Mouse (Mus musculus) heart, adult 11 months (tissue): Measurements from ENCODE around the gene Tmem38b.

ENCODE experiments used
- DNase-seq: peaks from one replicate; pipeline ENCODE4 v3.0.0; 2022

The Tmem38b gene

DNA sequence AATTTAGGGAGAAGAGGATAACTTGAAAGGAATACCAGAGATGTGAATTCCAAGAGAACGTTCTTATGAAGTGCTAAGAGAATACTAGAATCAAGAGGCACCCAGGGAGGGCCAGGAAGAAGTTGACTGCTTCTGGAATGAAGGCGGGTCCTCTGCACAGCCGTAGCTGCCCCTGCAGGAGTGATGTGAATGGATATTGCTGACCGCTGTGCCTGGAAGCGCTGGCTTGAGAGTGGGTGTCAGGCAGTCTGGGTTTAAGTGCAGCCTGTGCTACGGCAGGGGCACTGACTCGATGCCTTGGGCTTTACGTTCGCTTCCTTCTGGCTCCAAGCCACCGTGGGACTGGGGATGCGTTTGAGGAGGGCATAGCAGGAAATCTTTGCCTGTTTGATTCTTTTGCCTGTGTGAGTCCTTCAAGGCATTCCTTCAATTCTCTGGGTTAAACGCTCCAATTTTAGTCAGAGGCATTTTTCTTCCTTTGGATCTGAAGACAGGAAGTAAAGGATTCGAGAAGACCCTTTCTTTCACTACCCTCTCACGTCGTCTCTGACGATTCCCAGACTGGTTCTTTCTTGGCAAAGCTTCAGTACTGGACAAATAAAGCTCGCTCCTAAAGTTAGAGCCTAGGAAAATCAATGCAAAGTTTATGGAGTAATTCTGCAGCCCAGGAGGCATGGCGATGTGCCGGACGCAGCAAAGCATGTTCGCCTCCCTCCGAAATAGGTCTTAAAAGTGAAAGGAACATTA is 60.7 kb downstream of the Tmem38b start:
- DNase-seq: peak; percentile 85

DNA sequence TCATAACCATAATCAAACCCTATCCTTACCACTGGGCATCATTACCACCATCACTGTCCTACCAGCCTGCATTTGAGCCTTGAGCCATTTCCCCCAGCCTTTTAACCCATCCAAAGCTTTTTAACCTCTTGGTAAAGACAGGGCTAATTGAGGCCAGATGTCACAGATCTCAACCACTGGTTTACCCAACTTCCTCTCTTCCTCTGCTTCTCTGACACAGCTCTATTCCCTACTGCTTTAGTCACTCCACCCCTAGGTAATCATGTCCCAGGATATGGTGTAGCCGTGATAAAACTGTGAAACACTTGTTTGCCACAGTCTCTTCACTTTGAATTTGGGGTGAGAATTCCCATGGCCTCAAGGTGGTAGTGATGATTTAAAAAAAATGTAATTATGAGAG is 69.5 kb downstream of the Tmem38b start:
- peak; percentile 29 for DNase-seq

DNA sequence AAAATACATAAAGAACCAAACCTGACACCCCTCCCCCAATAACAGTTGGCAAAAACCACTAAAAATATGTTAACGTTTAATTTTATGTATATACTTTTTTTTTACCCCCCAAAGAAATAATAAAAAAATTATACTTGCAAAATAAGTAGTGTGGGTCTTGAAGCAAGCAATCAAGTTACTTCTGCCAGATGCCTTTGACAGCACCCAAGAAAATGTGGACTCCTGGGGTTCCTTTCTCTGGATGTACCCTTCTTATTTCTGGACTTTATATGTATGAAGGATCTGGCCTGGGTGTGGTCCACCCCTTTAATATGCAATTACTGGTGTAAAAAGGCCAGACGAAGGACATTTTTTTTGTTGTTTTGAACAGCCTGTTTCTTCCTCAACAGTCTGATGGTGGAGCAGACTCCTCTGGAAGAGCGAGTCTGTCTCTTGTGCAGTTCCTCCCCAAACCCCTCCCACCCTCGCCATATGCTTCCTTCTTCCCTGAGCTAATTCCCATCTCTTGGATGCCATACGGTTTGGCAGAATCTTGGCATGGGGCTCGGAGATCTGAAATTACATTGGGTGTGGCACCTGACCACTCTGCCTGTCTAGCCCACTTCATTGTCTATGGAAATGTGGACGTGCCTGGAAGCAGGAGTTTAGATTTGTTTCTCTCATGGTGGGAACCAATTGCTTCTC is 70.4 kb downstream of the Tmem38b start:
- no peak for DNase-seq

DNA sequence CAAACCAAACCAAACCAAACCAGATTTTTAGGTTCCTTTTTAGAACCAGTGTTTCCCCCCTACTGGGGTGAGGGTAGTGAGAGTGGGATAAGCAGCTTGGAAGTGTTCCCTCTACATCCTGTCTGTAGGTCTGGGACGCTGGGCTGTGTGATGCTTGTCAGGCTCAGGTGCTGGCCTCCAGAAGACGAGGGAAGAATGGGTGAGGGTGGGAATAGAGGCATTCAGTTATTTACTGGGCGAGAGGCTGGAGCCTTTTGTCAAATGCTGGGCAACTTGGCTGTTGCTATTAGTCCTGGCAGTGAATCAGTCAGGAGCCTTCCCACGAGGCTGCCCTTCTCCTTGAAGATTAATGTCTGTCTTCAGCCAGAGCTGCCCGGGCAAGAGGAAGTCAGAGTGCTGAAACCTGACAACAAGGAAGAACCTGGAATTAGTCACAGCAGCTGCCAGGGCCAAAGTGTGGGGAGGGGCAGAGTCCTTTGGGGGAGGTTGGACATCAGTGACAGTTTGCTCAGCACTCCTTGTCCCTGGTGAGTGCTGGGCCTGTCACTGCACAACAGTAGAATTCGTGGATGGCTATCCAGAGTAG is 74.6 kb downstream of the Tmem38b start:
- DNase-seq: no peak

DNA sequence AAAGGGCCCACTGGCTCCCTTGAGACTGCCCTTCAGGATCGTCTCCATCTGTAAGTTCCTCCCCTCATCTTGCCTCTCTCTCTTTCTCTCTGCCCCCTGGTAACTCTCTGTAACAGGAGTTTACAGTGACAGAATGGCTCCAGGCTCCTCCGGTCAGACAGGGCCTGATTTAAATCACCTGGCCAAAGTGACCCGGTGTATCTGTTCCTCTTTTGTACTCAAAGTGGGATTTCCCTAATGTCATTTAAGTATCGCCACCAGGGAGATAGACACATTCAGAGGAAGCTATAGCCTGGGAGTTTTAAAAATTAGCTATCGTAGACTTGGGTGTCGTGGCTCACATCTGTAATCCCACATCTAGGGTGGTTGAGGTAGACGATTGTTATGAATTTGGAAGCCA is 78.5 kb downstream of the Tmem38b start:
- DNase-seq: no peak

DNA sequence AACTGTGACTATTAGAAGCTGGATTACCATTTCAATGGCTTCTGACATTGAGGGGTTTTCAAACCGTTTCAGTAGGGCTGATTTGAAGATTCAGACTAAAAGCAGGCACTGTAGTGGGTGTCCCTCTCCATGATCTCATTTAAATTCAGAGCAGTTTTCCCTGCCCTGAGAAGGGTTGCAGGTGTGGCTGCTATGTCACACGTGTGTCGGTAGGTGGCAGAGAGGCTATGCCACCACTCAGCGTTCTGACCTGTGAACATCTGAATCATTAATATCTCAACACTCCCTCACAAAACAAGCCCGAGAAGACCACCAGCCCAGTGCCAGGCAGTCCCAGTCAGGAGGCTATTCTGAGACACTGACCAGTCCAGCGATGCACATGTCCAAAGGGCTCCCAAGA is 79.7 kb downstream of the Tmem38b start:
- DNase-seq: no peak

DNA sequence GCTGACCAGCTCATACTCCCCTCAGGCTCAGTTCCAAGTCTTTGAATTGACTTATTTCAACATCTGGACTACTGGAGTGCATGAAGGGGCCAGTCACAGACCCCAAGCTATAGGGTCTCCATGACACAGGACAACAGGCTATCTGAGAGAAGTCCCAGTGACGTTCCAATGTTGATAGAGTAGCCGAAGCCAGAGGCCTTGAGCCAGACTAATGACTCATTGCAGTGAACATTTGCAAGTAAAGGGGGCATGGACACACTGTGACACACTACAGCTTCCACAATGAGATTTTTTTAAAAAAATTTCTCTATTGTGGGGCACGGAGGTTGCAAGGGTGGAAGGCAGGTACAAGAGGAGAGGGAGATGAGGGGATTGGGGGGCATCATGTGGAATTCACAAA is 81.2 kb downstream of the Tmem38b start:
- no peak for DNase-seq
